Mouse (Mus musculus): ENCODE data around the gene Lrrc46.
A peak's percentile ranks its signal among the peaks of the same experiment; 100 is the strongest.

Gene Lrrc46

GRCm38 (mm10) chr11:97048090-97048650, 7.0 kb upstream of the Lrrc46 start:
- DNase-seq, result no peak

GRCm38 (mm10) chr11:97045861-97046260, 4.7 kb upstream of the Lrrc46 start:
- DNase-seq, result no peak

GRCm38 (mm10) chr11:97044902-97045301, 3.7 kb upstream of the Lrrc46 start:
- no peak for DNase-seq

GRCm38 (mm10) chr11:97040301-97041021, 746 bp downstream of the Lrrc46 start:
- no peak for DNase-seq

- DNase-seq, result no peak
These were observed 2.3 kb downstream of the Lrrc46 start for GRCm38 (mm10) chr11:97038881-97039280.

GRCm38 (mm10) chr11:97036141-97036540, 5.1 kb downstream of the Lrrc46 start:
- peak; percentile 56 for DNase-seq

- DNase-seq, result no peak
These were observed 7.4 kb downstream of the Lrrc46 start for GRCm38 (mm10) chr11:97033781-97034180.

- no peak for DNase-seq
These were observed 8.7 kb downstream of the Lrrc46 start for GRCm38 (mm10) chr11:97032499-97032898.

- DNase-seq, result no peak
These were observed 9.2 kb downstream of the Lrrc46 start for GRCm38 (mm10) chr11:97031977-97032376.

GRCm38 (mm10) chr11:97030426-97030825, 10.8 kb downstream of the Lrrc46 start:
- DNase-seq, result no peak

- DNase-seq, result peak; percentile 70
These were observed 11.4 kb downstream of the Lrrc46 start, which contains the start of gene Scrn2 for GRCm38 (mm10) chr11:97029686-97030417. Scrn2 (plus strand) TSS chr11:97029938.

- DNase-seq, result peak; percentile 83
These were observed 15.4 kb downstream of the Lrrc46 start for GRCm38 (mm10) chr11:97025721-97026344.

GRCm38 (mm10) chr11:97024977-97025376, 16.2 kb downstream of the Lrrc46 start:
- DNase-seq, result no peak

- DNase-seq, result peak; percentile 56
These were observed 19.2 kb downstream of the Lrrc46 start for GRCm38 (mm10) chr11:97021873-97022484.

GRCm38 (mm10) chr11:97021121-97021765, 20.0 kb downstream of the Lrrc46 start:
- DNase-seq, result no peak

GRCm38 (mm10) chr11:97019345-97019708, 21.9 kb downstream of the Lrrc46 start:
- DNase-seq, result no peak

- no peak for DNase-seq
These were observed 22.4 kb downstream of the Lrrc46 start for GRCm38 (mm10) chr11:97018583-97019344.

- no peak for DNase-seq
These were observed 23.3 kb downstream of the Lrrc46 start for GRCm38 (mm10) chr11:97017696-97018582.

- no peak for DNase-seq
These were observed 28.0 kb downstream of the Lrrc46 start, which contains the start of gene Sp6 for GRCm38 (mm10) chr11:97013121-97013670. Sp6 (plus strand) TSS chr11:97013394.

- DNase-seq, result no peak
These were observed 31.9 kb downstream of the Lrrc46 start for GRCm38 (mm10) chr11:97009198-97009790.
